Mouse (Mus musculus) G1E (cell line): ENCODE data around the gene Cngb1. TPM values are rescaled to one million over a fixed set of nuclear protein-coding genes. Genes with fewer than 3 reads are reported as not detected.

Source experiments
- ATAC-seq: 2 replicates; pipeline ENCODE4 v1.8.0; 2016; ENCODE audit warnings: mild to moderate bottlenecking; ENCODE audit not compliant: insufficient number of reproducible peaks, poor library complexity, low FRiP score, severe bottlenecking; ENCODE audit errors: extremely low read depth
- DNase-seq: peaks from one replicate; pipeline ENCODE4 v3.0.0; 2012; ENCODE audit warnings: low spot score
- H3K27me3 ChIP-seq: 2 replicates; pipeline ENCODE4 v1.6.1; 2012; ENCODE audit warnings: mild to moderate bottlenecking, low read length, inconsistent platforms; ENCODE audit not compliant: insufficient read depth
- H3K36me3 ChIP-seq: replicated peaks from 2 replicates; pipeline ENCODE3; 2012; ENCODE audit warnings: mild to moderate bottlenecking, inconsistent platforms
- H3K4me1 ChIP-seq: 2 replicates; pipeline ENCODE4 v1.6.1; 2012; ENCODE audit warnings: low read depth, low read length, inconsistent platforms, mixed read lengths; ENCODE audit not compliant: insufficient read depth
- H3K4me3 ChIP-seq: 2 replicates; pipeline ENCODE4 v1.5.1; 2012; ENCODE audit warnings: low read depth, mild to moderate bottlenecking, inconsistent platforms, low read length, moderate library complexity, mixed read lengths
- H3K9me3 ChIP-seq: replicated peaks from 2 replicates; pipeline ENCODE4 v1.6.1; 2012; ENCODE audit warnings: inconsistent platforms
- CTCF ChIP-seq: IDR thresholded peaks from 2 replicates; pipeline ENCODE4 v1.5.1; 2012; ENCODE audit warnings: low read depth, low read length, inconsistent platforms, mixed read lengths
- GATA1 ChIP-seq: IDR thresholded peaks from 2 replicates; pipeline ENCODE4 v1.6.1; 2012; ENCODE audit warnings: borderline replicate concordance, low read length, inconsistent platforms, mixed read lengths
- GATA2 ChIP-seq: IDR thresholded peaks from 2 replicates; pipeline ENCODE4 v1.6.1; 2012; ENCODE audit warnings: low read depth, low read length, inconsistent platforms, borderline replicate concordance
- POLR2AphosphoS5 ChIP-seq: IDR thresholded peaks from 2 replicates; pipeline ENCODE4 v1.6.1; 2012; ENCODE audit warnings: low read depth, low read length, inconsistent platforms; ENCODE audit not compliant: insufficient replicate concordance
- TAL1 ChIP-seq: conservative IDR thresholded peaks from 2 replicates; pipeline ENCODE4 v1.6.1; 2012; ENCODE audit warnings: low read depth, low read length, inconsistent platforms, mixed read lengths
- polyA plus RNA-seq: library from polyadenylated mRNA; stranded (reverse); fragments of >175 nt; gene quantifications from 2 replicates; pipeline ENCODE4 v1.2.3, GENCODE M21; 2012
- total RNA-seq, 2 experiments: library from RNA; stranded (forward) in 1 of 2; stranded (reverse) in 1 of 2; fragments of 200-1000 nt in 1 of 2; fragments of >200 nt in 1 of 2; fragmentation: Nextera tagmentation in 1 of 2; gene quantifications; 2 replicates each; pipeline ENCODE4 v1.2.3; 2014 to 2017

The Cngb1 gene
- total and polyA plus RNA-seq, 3 experiments: 0.49 TPM; not detected in 2

DNA sequence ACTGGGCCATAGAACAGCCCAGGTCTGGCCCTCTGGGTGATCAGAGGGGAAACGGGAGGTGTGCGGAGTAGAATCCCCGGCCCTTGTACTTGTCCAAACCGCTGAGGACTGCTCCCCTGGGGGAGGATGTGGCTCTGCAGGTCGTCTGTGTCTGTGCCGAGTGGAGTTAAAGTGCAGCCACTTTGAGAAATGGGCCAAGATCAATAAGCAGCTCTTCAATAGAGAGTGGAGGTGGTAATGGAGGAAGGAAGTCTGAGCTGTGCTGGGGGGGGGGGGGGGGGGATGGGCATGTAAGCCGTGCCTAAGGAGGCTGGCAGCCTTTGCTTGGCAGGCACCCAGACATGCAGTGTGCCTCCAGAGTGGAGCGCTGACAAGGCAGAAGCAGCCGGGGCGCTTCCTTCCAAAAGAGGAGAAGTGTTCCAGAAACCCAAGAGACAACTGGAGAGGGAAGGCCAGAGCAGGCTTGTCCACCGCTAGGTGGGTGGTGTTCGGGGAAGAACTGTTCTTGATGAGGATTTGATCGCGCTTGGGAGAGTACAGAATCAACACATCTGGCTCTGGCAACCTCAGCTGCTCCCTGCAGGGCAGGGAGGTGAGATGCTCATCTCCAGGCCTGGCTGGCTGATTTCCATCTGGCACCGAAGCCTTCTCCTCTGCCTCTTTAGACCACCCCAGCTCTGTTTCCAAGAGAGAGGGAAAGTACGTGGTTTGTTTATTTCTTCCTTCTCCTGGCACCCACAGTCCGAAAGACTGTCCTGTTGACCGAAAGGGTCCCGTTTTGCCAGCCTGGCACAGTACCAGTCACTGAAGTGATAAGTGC, 42.6 kb upstream of the Cngb1 start:
- Histone ChIP-seq H3K27me3 (peaks cover 36% of the 10 kb centered on the region), H3K4me3 (no peak overlapping the region), H3K9me3 (peaks cover 7% of the 10 kb centered on the region), H3K4me1 (no peaks in the 10 kb centered on the region; the same call in 1 of the 2 replicates), H3K36me3 (peaks cover 39% of the 10 kb centered on the region)
- DNase-seq (no peak), ATAC-seq (no peak)
- TF ChIP-seq GATA2: no peak
- TF ChIP-seq GATA1: no peak
- TF ChIP-seq CTCF: no peak
- no peak for TF ChIP-seq POLR2AphosphoS5
- no peak for TF ChIP-seq TAL1

DNA sequence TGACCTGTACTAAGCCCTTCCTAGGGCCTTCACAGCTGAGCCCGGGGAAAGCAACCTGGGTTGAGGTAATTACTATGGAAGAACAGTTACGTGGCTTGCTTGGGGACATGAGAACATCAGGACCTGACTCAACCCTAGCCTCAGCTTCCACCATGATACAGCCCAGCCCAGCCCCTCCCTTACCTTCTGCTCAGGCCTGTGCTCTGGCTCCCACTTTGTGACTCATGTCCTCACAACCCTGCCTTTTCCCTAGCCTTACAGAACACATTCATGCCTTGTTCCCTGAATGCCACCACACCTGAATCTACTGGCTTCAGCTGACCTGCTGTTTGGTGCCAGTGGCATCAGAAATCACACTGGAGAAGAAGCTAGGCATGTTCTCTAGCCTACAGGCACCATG, 42.0 kb upstream of the Cngb1 start:
- no peak for ATAC-seq
- TF ChIP-seq GATA1 (no peak), POLR2AphosphoS5 (no peak), TAL1 (no peak), CTCF (no peak), GATA2 (no peak)

GRCm38 (mm10) chr8:95346643-95347545, 40.5 kb upstream of the Cngb1 start:
- ATAC-seq (no peak), DNase-seq (peak; percentile 64)
- TF ChIP-seq TAL1 (no peak), POLR2AphosphoS5 (no peak), CTCF (0 out of 2 replicates have a peak, but pooled peaks have one; percentile 12)
- Histone ChIP-seq H3K4me1 (no peaks in the 10 kb centered on the region), H3K9me3 (no peaks in the 10 kb centered on the region), H3K36me3 (peaks cover 57% of the 10 kb centered on the region), H3K27me3 (peaks cover 16% of the 10 kb centered on the region), H3K4me3 (no peak overlapping the region)

More for the DNA sequence above, 42.0 kb upstream of the Cngb1 start:
- Histone ChIP-seq H3K36me3 (peaks cover 46% of the 10 kb centered on the region), H3K9me3 (peaks cover 7% of the 10 kb centered on the region), H3K4me1 (no peaks in the 10 kb centered on the region; the same call in 1 of the 2 replicates), H3K27me3 (peaks cover 31% of the 10 kb centered on the region), H3K4me3 (no peak overlapping the region)
- DNase-seq: no peak

GRCm38 (mm10) chr8:95344668-95345067, 38.3 kb upstream of the Cngb1 start:
- Histone ChIP-seq H3K4me1 (no peaks in the 10 kb centered on the region), H3K9me3 (no peaks in the 10 kb centered on the region), H3K27me3 (peaks cover 5% of the 10 kb centered on the region; the same call in 1 of the 2 replicates), H3K36me3 (peaks cover 79% of the 10 kb centered on the region), H3K4me3 (no peak overlapping the region)
- TF ChIP-seq TAL1 (no peak), GATA1 (no peak), POLR2AphosphoS5 (no peak), CTCF (no peak), GATA2 (no peak)
- no peak for DNase-seq
- ATAC-seq: no peak

GRCm38 (mm10) chr8:95341721-95342120, 35.3 kb upstream of the Cngb1 start:
- ATAC-seq (no peak), DNase-seq (no peak)
- H3K27me3 ChIP-seq: no peaks in the 10 kb centered on the region
- H3K4me3 ChIP-seq: no peak overlapping the region
- H3K9me3 ChIP-seq: no peaks in the 10 kb centered on the region
- TF ChIP-seq CTCF (no peak), POLR2AphosphoS5 (no peak), GATA2 (no peak)
- H3K4me1 ChIP-seq: no peaks in the 10 kb centered on the region
- H3K36me3 ChIP-seq: peaks cover 96% of the 10 kb centered on the region

- no peak overlapping the region for H3K4me3 ChIP-seq
- H3K36me3 ChIP-seq: peaks cover 75% of the 10 kb centered on the region
- DNase-seq (no peak), ATAC-seq (no peak)
- H3K27me3 ChIP-seq: no peaks in the 10 kb centered on the region
- no peaks in the 10 kb centered on the region for H3K9me3 ChIP-seq
- H3K4me1 ChIP-seq: peaks cover 20% of the 10 kb centered on the region
- no peak for TF ChIP-seq GATA2
- TF ChIP-seq POLR2AphosphoS5: no peak
- TF ChIP-seq TAL1: no peak
- no peak for TF ChIP-seq CTCF
- TF ChIP-seq GATA1: no peak
Measured at GRCm38 (mm10) chr8:95336363-95336762, 30.0 kb upstream of the Cngb1 start.
